Mouse (Mus musculus) kidney, postnatal 10 days (tissue): Measurements from ENCODE around the gene Fbxo46.

Source experiments
- DNase-seq: peaks from one replicate; pipeline ENCODE4 v3.0.0; 2021; ENCODE audit warnings: mixed read lengths

Fbxo46 gene

DNA sequence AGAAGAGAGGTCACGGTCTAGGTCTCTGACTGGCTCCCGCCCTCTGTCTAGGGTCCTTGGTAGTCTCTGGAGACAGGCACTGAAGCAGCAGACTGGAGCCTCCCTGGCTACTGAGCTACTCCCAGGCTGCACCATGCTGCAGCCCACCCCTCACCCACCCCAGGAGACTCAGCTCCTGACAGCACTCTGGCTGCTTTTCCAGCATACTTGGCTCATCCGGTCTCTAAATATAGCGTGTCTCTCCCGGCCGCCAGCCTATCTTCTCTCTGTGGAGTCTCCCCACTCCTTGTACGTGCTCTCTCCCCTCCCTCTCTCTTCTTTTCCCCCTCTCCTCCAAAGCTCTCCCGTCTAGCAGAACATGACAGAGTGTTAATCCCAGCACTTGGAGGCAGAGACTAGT, 50.5 kb downstream of the Fbxo46 start:
- peak; percentile 62 for DNase-seq

DNA sequence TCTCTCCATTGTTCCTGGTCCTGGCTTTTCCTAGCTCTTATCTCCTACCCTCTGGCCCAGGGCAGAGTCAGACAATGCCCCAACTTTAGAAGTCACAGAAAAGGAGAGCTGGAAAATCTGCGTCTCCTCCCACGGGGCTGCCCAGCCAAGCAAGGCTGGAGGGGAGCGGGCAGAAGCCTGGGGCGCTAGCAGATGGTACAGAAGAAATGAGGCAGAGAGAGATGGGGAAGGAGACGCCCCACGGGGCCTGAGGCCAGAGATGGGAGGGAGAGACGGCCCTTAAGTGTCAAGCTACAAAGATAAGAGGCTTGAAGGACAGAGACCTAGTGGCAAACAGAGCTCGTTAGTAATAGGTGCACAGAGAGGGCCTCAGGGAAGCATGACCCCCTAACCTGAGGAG, 52.2 kb downstream of the Fbxo46 start:
- no peak for DNase-seq

DNA sequence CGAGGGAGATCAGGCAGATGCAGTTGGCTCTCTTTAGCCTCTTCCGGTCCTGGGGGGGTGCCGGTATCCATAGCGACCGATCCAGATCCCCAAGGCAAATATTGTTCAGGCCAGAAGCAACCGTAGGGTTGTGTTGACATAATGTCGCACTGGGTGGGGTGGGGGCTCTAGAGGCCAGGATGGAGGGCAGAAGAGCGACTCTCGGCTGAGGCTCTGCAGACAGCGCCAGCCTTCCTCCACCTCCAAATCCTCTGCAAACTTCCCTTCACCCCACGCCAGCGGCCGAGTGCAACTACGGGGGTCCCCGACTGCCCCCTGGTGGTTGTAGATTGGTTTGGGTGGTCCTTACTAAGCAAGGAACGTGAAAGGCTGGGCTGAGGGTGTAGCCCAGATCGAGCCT, 53.2 kb downstream of the Fbxo46 start:
- DNase-seq = peak; percentile 96

DNA sequence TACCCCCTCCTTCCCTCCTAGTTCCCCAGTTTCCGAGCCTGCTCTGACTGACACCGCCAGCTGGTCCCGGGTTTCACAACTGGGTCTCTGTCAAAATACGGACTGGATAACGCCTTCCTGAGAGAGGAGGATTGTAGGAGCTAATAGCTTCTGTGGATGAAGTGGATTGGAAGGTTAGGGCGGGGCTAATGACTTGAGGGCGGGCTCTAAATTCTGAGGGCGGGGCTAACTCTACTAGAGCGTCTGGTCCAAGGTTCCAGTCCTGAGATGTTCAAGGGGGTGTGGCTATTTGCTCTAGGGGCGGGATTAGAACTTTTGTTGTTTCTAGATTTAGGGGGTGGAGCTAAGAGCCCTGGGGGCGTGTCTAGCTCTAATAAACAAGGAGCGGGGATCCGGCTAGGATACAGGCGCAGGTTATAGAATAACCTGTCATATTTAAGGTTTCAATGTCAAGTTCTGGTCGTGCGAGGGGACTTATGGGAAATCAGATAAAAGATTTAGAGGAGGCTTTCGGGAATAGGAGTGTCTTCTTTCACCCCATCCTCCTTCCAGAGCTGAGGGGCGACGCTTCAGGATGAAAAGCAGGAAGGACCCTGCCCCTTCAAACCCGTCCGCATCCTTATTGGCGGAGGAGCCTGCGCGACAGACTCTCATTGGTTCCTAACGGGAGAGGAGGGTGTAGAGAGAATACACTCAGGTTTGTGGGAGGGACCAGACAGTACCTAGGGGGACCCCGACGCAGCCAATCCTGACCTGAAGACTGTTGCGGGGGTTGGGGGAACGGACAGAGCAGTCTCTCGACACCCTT, 56.3 kb downstream of the Fbxo46 start, which contains the start of gene Eml2:
Gene Eml2, plus strand, starts transcription at position 714 of the 808 bp plus-strand sequence.
- peak; percentile 69 for DNase-seq

DNA sequence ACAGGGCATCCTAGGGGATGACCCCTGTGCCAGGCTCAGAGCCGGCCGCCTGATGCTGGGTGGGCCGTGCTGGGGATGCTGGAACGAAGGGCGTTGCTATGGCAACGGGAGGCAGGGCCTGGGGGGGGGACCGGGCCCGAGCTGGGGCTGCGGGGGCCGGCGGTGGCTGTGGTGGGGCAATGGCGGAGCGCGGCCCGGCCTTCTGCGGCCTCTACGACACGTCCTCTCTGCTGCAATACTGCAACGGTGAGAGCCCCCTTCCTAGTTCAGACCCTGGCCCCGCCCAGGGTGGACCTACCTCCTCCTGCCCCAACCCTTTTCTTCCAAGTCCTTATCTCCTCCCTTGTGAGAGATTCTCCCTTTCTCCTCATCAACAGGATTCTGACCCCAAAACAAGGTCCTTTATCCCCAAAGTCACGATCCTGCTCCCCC, 56.9 kb downstream of the Fbxo46 start:
- peak; percentile 38 for DNase-seq

DNA sequence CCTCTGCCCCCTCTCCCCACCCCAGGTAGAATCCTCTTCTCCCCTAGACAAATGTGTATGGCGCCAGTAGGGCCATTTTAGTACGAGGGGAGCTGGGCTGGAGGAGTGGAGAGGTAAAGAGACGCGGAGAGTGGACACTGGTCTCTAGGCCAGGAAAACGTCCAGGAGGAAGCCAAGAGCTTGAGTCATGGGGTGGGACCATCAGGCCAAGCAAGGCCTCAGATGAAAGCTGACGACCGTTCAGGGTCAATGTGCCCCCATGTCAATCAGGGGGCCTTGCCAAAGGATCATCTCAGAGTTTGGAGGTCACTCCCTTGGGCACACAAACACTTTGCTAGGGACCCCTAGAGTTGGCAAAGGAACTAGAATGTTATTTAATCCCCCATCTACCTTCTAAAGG, 57.6 kb downstream of the Fbxo46 start:
- DNase-seq = no peak

DNA sequence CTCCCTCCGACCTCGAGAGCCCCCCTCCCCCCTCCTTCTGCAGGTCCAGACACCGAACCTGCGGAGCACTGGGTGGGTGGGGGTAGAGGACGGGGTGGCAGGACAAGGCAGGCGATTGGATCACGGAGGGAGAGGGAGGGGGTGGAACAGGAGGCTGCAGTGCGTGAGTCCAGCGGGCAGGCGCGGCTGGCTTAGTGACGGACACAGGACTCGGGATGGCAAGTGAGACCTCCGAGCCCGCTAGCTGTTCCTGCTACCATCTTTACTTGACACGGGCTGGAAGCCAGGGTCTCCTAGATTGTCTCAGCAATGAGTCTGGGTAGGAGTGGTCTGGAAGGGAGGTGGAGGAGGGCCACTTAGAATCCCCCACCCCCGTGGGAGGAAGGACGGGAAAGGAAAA, 58.4 kb downstream of the Fbxo46 start:
- DNase-seq = no peak

DNA sequence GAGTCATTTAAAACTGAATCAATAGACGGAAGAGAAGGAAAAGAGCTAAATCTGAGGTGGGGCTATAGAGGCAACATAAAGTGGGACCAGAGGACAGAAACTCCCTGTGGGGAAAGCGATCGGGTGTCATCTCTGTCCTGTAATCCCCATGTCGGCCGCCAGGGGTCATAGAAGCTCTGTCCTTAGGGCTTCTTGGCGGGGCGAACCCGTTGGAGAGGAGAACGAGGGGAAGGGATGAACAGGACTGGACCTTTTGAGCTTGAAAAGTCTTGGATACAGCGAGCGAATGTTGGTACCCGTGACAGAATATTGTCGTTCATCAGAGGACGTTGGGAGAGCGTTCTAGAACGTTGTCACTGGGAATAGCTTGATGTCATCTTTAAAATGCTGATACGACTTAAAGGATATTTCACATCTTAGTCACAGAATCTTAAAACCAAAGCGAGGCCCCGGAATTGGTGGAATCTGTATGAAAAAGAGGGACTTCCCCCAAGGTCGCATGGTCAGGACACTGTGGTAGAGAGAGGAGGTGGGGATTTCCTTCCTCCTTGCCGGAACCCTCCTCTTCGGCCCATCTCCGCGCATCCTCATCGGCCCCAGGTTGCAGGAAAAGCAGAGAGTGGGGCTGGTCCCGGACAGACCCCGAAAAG, 58.9 kb downstream of the Fbxo46 start:
- DNase-seq = peak; percentile 85

DNA sequence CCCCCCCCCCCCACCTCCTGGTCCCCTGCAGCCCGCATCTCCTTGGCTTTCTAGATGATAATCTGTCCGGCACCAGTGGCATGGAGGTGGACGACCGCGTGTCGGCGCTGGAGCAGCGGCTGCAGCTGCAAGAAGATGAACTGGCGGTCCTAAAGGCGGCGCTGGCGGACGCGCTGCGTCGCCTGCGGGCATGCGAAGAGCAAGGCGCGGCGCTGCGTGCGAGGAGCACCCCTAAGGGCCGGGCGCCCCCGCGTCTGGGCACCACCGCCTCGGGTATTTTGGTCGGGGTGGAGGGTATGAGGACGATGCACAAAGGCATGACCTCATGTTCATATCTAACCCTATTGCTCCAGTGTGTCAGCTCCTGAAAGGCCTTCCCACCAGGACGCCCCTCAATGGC, 59.5 kb downstream of the Fbxo46 start:
- peak; percentile 85 for DNase-seq

DNA sequence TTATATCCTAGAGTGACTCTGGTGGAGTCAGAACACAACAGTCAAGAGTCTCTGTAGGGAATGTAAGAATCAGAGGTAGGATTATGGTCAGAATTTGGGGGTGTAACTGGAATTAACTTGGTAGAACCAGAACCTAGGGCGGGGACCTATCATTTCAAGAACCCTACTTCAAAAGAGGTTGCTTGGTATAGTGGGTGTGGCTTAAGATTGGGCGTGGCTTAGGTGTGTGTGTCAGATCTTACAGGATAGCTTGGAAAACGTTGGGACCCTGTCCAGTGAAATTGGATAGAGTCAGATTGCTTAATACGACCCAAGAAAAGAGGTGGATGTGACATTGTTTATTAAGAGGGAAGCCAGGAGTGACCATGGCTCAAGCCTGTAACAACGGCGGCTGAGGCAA, 60.3 kb downstream of the Fbxo46 start:
- no peak for DNase-seq

DNA sequence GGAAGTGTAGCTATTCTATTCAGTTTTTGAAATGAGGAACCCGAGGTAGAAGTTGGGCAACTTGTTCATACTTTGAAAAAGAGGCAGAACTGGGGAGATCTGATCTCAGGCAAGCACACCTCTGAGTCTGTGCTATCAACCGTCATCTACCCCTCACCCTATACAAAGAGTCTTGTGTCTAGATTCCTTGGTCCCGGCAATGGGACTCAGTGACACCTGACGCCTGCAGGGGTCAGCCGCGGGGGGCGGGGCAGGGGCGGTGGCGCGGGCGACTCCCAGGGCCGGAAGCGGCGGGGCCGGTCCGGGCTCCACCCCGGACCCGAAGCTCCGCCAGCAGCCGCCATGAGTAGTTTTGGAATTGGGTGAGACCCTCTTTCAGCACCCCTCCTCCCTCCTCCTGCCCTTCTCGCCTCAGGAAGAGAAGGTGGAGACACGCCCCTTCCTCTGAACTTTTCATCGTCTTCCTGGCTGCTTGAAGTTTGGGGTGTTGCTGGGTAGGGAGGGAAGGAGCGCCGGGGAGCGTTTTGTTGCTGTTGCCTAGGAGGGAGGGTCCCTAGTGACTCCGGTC, 61.3 kb downstream of the Fbxo46 start:
- peak; percentile 80 for DNase-seq

DNA sequence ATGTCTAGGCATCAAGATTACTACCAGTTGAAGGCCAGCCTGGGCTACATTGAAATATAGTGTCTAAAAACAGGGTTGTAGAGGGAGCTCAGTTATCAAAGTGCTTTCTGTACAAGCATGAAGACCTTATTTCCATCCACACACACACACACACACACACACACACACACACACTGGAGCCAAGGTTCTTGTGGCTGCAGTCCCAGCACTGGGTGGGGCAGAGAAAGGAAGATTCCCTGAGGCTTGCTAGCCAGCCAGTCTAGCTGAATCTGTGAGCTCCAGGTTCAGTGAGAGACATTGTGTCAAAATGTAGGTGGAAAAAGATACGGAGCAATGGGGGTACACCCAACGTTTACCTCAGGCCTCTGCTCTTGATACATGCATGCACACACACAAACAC, 64.6 kb downstream of the Fbxo46 start:
- DNase-seq = peak; percentile 32

DNA sequence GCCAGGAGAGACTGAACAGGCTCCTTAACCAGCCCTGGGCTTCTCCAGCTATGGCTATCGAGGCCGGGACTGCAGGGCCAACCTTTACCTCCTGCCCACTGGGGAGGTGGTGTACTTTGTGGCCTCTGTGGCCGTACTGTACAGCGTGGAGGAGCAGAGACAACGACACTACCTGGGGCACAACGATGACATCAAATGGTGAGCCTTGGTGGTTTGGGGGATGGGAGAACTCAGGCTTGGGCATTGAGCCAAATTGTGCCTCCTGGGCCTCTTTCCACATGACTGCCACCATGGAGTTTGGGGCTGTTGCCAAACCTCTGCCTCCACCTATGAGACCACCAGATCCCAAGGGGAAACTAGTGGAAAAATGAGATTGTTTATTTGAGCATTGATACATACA, 65.1 kb downstream of the Fbxo46 start:
- DNase-seq = peak; percentile 69
